Mouse (Mus musculus) hindbrain, embryonic 16.5 days (tissue): ENCODE measurements around the gene Gm14569. TPM values are rescaled to one million over a fixed set of nuclear protein-coding genes. Genes with fewer than 3 reads are reported as not detected.

Experiments
- ATAC-seq: fragments of 200-750 bp; cut with Nextera tagmentation; 2 replicates; pipeline ENCODE4 v1.8.0; 2017; ENCODE audit warnings: moderate TSS enrichment, moderate library complexity
- H3K27ac ChIP-seq: fragments of 300-500 bp; sonication (generic); 2 replicates; pipeline ENCODE4 v1.5.1; 2014; ENCODE audit warnings: low read depth, mild to moderate bottlenecking, control low read depth, low read length, moderate library complexity
- H3K27me3 ChIP-seq: fragments of 300-500 bp; sonication (generic); replicated peaks from 2 replicates; pipeline ENCODE4 v1.6.1; 2014; ENCODE audit warnings: low read length; ENCODE audit not compliant: control insufficient read depth, insufficient read depth
- H3K36me3 ChIP-seq: fragments of 300-500 bp; sonication (generic); 2 replicates; pipeline ENCODE4 v1.6.1; 2014; ENCODE audit warnings: mild to moderate bottlenecking, low read length, moderate library complexity, mixed read lengths; ENCODE audit not compliant: control insufficient read depth, insufficient read depth
- H3K4me1 ChIP-seq: fragments of 300-500 bp; sonication (generic); 2 replicates; pipeline ENCODE4 v1.6.1; 2014; ENCODE audit warnings: low read depth, low read length; ENCODE audit not compliant: control insufficient read depth, insufficient read depth
- H3K4me2 ChIP-seq: fragments of 300-500 bp; sonication (generic); 2 replicates; pipeline ENCODE4 v1.6.1; 2014; ENCODE audit warnings: mild to moderate bottlenecking, low read length, control low read depth, moderate library complexity
- H3K4me3 ChIP-seq: fragments of 300-500 bp; sonication (generic); 2 replicates; pipeline ENCODE4 v1.5.1; 2014; ENCODE audit warnings: mild to moderate bottlenecking, low read length, control low read depth, moderate library complexity
- H3K9ac ChIP-seq: fragments of 300-500 bp; sonication (generic); 2 replicates; pipeline ENCODE4 v1.6.1; 2014; ENCODE audit warnings: low read depth, mild to moderate bottlenecking, control low read depth, low read length, moderate library complexity
- H3K9me3 ChIP-seq: fragments of 300-500 bp; sonication (generic); 2 replicates; pipeline ENCODE4 v1.6.1; 2014; ENCODE audit warnings: mild to moderate bottlenecking, low read length, moderate library complexity; ENCODE audit not compliant: control insufficient read depth
- WGBS: fragments of 180-500 bp; shearing (Covaris S2); extraction: QIAGEN DNeasy Blood & Tissue Kit; methylation state at CpG from one replicate; pipeline ENCODE4 v1.1.7; 2014; 5-methylcytosine and 5-hydroxymethylcytosine counted together
- polyA plus RNA-seq: library from polyadenylated mRNA; unstranded; fragments of >200 nt; fragmentation: Nextera tagmentation; extraction: Ambion mirVana; gene quantifications from 2 replicates; pipeline ENCODE4 v1.2.1, GENCODE M21; 2015

Gene Gm14569
- 0.03 and 0.26 TPM in 2 replicates for polyA plus RNA-seq

DNA sequence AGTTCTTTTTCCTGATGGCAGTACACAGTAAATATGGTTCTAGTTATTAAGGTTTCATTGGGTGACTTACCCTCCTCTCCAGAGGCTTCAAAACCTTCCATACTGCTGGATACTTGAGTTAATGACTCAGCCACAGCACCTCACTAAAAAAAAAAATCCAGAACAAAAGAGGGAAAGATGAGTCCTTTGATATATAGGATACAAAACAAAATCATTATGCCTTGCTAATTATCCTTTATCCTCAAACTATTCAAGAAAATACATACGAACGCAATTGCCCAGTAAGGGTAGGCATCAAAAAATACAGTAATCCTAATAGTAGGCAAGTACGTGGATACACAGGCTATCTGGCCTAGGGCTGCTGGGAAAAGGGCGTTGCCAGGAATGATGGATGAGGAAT, at the start of gene Gm14569:
Gene Gm14569 (minus strand): TSS at position 101 of the 400 bp plus-strand sequence.
- ATAC-seq: no peak
- Histone ChIP-seq H3K4me2 (no peak within 1 kb of the TSS), H3K9ac (no peak within 1 kb of the TSS), H3K4me3 (no peak within 1 kb of the TSS), H3K4me1 (no peaks in the 10 kb centered on the region), H3K27me3 (no peaks in the 10 kb centered on the region), H3K36me3 (no peaks in the 10 kb centered on the region), H3K9me3 (no peaks in the 10 kb centered on the region), H3K27ac (no peak within 1 kb of the TSS)
- 93% methylated on average over 4 of the region's 4 CpGs for WGBS

- Histone ChIP-seq H3K27me3 (no peaks in the 10 kb centered on the region), H3K9ac (no peak overlapping the region), H3K4me2 (no peak overlapping the region), H3K4me3 (no peak overlapping the region), H3K4me1 (no peaks in the 10 kb centered on the region), H3K36me3 (no peaks in the 10 kb centered on the region), H3K9me3 (no peaks in the 10 kb centered on the region), H3K27ac (no peak overlapping the region)
- WGBS: 7% methylated on average over 4 of the region's 4 CpGs
- ATAC-seq: peak; percentile 61; the same call in 1 of the 2 replicates
These were observed 42.9 kb upstream of the Gm14569 start for GRCm38 (mm10) chrX:36534514-36534913.

GRCm38 (mm10) chrX:36533744-36534143, 42.1 kb upstream of the Gm14569 start:
- Histone ChIP-seq H3K4me1 (no peaks in the 10 kb centered on the region), H3K4me3 (no peak overlapping the region), H3K27ac (no peak overlapping the region), H3K36me3 (no peaks in the 10 kb centered on the region), H3K9ac (no peak overlapping the region), H3K4me2 (no peak overlapping the region), H3K27me3 (no peaks in the 10 kb centered on the region), H3K9me3 (no peaks in the 10 kb centered on the region)
- 77% methylated on average over 4 of the region's 4 CpGs for WGBS
- ATAC-seq: no peak

- ATAC-seq: no peak
- Histone ChIP-seq H3K9ac (no peak overlapping the region), H3K27me3 (no peaks in the 10 kb centered on the region), H3K27ac (no peak overlapping the region), H3K4me3 (no peak overlapping the region), H3K4me1 (no peaks in the 10 kb centered on the region), H3K9me3 (no peaks in the 10 kb centered on the region), H3K36me3 (no peaks in the 10 kb centered on the region), H3K4me2 (no peak overlapping the region)
- 81% methylated on average over 5 of the region's 5 CpGs for WGBS
These were observed 38.6 kb upstream of the Gm14569 start for GRCm38 (mm10) chrX:36530251-36530650.

DNA sequence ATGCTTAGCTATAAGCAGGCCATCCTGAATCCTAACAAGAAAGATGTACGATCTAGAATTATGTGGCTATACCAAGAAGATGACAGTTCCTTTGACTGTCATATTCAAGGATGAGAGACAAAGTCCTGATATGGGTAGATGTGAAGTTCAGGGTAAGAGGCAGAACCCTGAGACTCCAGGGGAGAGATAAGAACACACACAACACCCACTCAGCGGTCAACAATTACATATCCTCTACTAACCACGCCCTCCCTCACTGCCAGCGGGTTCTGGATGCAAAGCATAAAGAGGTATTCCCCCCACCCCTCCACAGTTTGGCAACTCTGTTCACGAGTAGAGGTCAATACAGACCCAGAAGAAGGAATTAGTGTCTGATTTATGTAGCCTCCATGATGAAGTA, 32.1 kb upstream of the Gm14569 start:
- no peaks in the 10 kb centered on the region for H3K4me1 ChIP-seq
- no peak overlapping the region for H3K4me2 ChIP-seq
- no peaks in the 10 kb centered on the region for H3K9me3 ChIP-seq
- no peak overlapping the region for H3K27ac ChIP-seq
- no peak overlapping the region for H3K4me3 ChIP-seq
- H3K9ac ChIP-seq: no peak overlapping the region
- H3K36me3 ChIP-seq: no peaks in the 10 kb centered on the region
- no peak for ATAC-seq
- WGBS: 65% methylated on average over 5 of the region's 5 CpGs
- H3K27me3 ChIP-seq: no peaks in the 10 kb centered on the region

DNA sequence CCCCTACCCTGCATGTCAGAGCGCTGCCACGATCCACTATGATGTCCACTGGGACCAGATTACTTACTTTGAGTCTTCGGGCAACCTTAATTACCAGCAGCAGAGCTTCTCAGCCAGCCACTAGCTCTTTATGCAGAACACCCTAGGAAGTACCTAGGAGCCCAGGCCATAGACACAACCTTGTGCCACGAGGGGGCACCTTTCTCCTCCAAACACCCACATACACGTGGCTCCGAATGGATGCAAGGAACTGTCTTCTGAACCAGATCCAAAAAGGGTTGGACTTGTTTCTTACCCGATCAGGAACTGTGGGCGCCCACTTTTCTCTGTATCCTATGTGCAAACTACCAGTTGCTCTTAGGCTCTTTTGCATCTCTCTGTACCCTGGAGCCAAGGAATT, 22.1 kb upstream of the Gm14569 start:
- H3K9ac ChIP-seq: no peak overlapping the region
- 42% methylated on average over 8 of the region's 8 CpGs for WGBS

DNA sequence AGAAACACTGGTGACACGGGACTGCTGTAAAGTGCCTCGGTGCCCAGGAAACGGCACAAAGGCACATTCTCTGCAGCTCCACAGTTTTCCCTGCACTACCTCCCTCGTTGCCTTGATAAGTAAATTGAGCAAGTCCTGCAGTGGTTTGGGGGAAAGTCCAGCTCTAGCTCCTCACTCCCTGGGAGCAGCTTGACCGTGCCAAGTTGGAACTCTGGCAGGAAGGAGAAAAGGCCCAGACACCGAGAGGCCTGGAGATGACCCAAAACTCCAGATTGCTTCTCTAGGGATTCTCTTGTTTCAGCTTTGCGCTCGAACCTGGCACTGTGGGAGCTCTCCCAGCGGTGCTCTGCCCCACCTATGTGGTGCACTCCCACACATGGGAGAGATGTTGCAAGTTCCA, 21.6 kb upstream of the Gm14569 start:
- Histone ChIP-seq H3K4me1 (no peaks in the 10 kb centered on the region), H3K9ac (no peak overlapping the region), H3K27me3 (no peaks in the 10 kb centered on the region), H3K4me2 (no peak overlapping the region), H3K27ac (no peak overlapping the region), H3K4me3 (no peak overlapping the region), H3K9me3 (no peaks in the 10 kb centered on the region), H3K36me3 (no peaks in the 10 kb centered on the region)
- WGBS: 58% methylated on average over 9 of the region's 9 CpGs
- ATAC-seq: no peak

More for the DNA sequence above, 22.1 kb upstream of the Gm14569 start:
- Histone ChIP-seq H3K9me3 (no peaks in the 10 kb centered on the region), H3K36me3 (no peaks in the 10 kb centered on the region), H3K4me3 (no peak overlapping the region), H3K27ac (no peak overlapping the region), H3K4me1 (no peaks in the 10 kb centered on the region), H3K27me3 (no peaks in the 10 kb centered on the region), H3K4me2 (no peak overlapping the region)
- ATAC-seq: no peak

GRCm38 (mm10) chrX:36506863-36507262, 15.2 kb upstream of the Gm14569 start:
- Histone ChIP-seq H3K27me3 (no peaks in the 10 kb centered on the region), H3K27ac (no peak overlapping the region), H3K4me2 (no peak overlapping the region), H3K4me1 (no peaks in the 10 kb centered on the region), H3K36me3 (no peaks in the 10 kb centered on the region), H3K4me3 (no peak overlapping the region), H3K9me3 (no peaks in the 10 kb centered on the region), H3K9ac (no peak overlapping the region)
- WGBS: 49% methylated on average over 6 of the region's 6 CpGs
- no peak for ATAC-seq

GRCm38 (mm10) chrX:36489506-36489905, 2.1 kb downstream of the Gm14569 start:
- H3K27ac ChIP-seq: no peak overlapping the region
- no peak overlapping the region for H3K4me2 ChIP-seq
- H3K9me3 ChIP-seq: no peaks in the 10 kb centered on the region
- ATAC-seq: no peak
- 24% methylated on average over 3 of the region's 3 CpGs for WGBS
- no peak overlapping the region for H3K4me3 ChIP-seq
- no peak overlapping the region for H3K9ac ChIP-seq
- H3K4me1 ChIP-seq: no peaks in the 10 kb centered on the region
- H3K27me3 ChIP-seq: no peaks in the 10 kb centered on the region
- H3K36me3 ChIP-seq: no peaks in the 10 kb centered on the region

- no peak for ATAC-seq
- H3K27ac ChIP-seq: no peak overlapping the region
- no peaks in the 10 kb centered on the region for H3K4me1 ChIP-seq
- no peaks in the 10 kb centered on the region for H3K36me3 ChIP-seq
- H3K9me3 ChIP-seq: no peaks in the 10 kb centered on the region
- H3K27me3 ChIP-seq: no peaks in the 10 kb centered on the region
- H3K4me2 ChIP-seq: no peak overlapping the region
- 47% methylated on average over 7 of the region's 7 CpGs for WGBS
- no peak overlapping the region for H3K9ac ChIP-seq
- H3K4me3 ChIP-seq: no peak overlapping the region
These were observed 3.6 kb downstream of the Gm14569 start for GRCm38 (mm10) chrX:36487996-36488395.
